Mouse (Mus musculus) heart, adult 8-10 months (tissue): ENCODE measurements around the gene Alcam. TPM values are rescaled to one million over a fixed set of nuclear protein-coding genes. Genes with fewer than 3 reads are reported as not detected.

ENCODE experiments used
- DNase-seq: peaks from one replicate; pipeline ENCODE4 v3.0.0; 2022; ENCODE audit warnings: low spot score
- total RNA-seq, 4 experiments: library from RNA; stranded (reverse); gene quantifications; 2 replicates each; pipeline ENCODE4 v1.2.4; 2022

Alcam gene
- total RNA-seq, 4 experiments from 2014 or later, result 2.2 to 3.1 (median 2.8) TPM

GRCm38 (mm10) chr16:52368521-52368920 is 85.4 kb downstream of the Alcam start:
- no peak for DNase-seq

- DNase-seq, result no peak
These were observed 87.0 kb downstream of the Alcam start for GRCm38 (mm10) chr16:52366915-52367314.

GRCm38 (mm10) chr16:52363944-52364511 is 89.8 kb downstream of the Alcam start:
- no peak for DNase-seq

GRCm38 (mm10) chr16:52343467-52344033 is 110.3 kb downstream of the Alcam start:
- no peak for DNase-seq

GRCm38 (mm10) chr16:52342694-52343466 is 111.0 kb downstream of the Alcam start:
- peak; percentile 6 for DNase-seq

- no peak for DNase-seq
These were observed 119.8 kb downstream of the Alcam start for GRCm38 (mm10) chr16:52334084-52334483.

- DNase-seq, result no peak
These were observed 120.2 kb downstream of the Alcam start for GRCm38 (mm10) chr16:52333631-52334030.

GRCm38 (mm10) chr16:52331341-52331830 is 122.5 kb downstream of the Alcam start:
- DNase-seq, result no peak

GRCm38 (mm10) chr16:52329420-52329819 is 124.5 kb downstream of the Alcam start:
- DNase-seq, result no peak

- no peak for DNase-seq
These were observed 134.6 kb downstream of the Alcam start for GRCm38 (mm10) chr16:52319229-52319628.

- peak; percentile 57 for DNase-seq
These were observed 142.8 kb downstream of the Alcam start for GRCm38 (mm10) chr16:52311073-52311472.

- DNase-seq, result no peak
These were observed 146.9 kb downstream of the Alcam start for GRCm38 (mm10) chr16:52307016-52307415.

GRCm38 (mm10) chr16:52303532-52303902 is 150.4 kb downstream of the Alcam start:
- no peak for DNase-seq

- DNase-seq, result no peak
These were observed 150.9 kb downstream of the Alcam start for GRCm38 (mm10) chr16:52302790-52303531.

- DNase-seq, result no peak
These were observed 152.1 kb downstream of the Alcam start for GRCm38 (mm10) chr16:52301730-52302129.

- no peak for DNase-seq
These were observed 157.5 kb downstream of the Alcam start for GRCm38 (mm10) chr16:52296376-52296775.

- DNase-seq, result no peak
These were observed 158.3 kb downstream of the Alcam start for GRCm38 (mm10) chr16:52295535-52295934.

- DNase-seq, result no peak
These were observed 161.3 kb downstream of the Alcam start for GRCm38 (mm10) chr16:52292440-52293048.

GRCm38 (mm10) chr16:52280186-52280585 is 173.7 kb downstream of the Alcam start:
- DNase-seq, result no peak

GRCm38 (mm10) chr16:52265066-52265465 is 188.8 kb downstream of the Alcam start:
- no peak for DNase-seq

- no peak for DNase-seq
These were observed 190.1 kb downstream of the Alcam start for GRCm38 (mm10) chr16:52263751-52264150.

- DNase-seq, result no peak
These were observed 191.3 kb downstream of the Alcam start for GRCm38 (mm10) chr16:52262582-52262981.
